ENCODE assay signal across 23 mouse cellular contexts in genomic region chr16:16216934-16217333, GRCm38 (mm10). TPM values are rescaled to one million over a fixed set of nuclear protein-coding genes. Genes with fewer than 3 reads are reported as not detected.
DNase-seq lines count a peak whose midpoint lies in the region; ATAC-seq and TF ChIP-seq lines count a peak whose summit lies in the region.
"Had no signal": no experiment of that assay in that cellular context is flagged by ENCODE, and none has a peak within 500 bp of the region (broad histone marks: within the 10 kb centered on the region; RNA-seq: fewer than 3 reads in every experiment).

No protein-coding gene starts in this region.

- ATAC-seq in heart, embryonic 12.5 days (ENCODE audit: insufficient number of reproducible peaks, low FRiP score), result no peak
- no peak for ATAC-seq in forebrain, embryonic 12.5 days (ENCODE audit: low FRiP score)
- ATAC-seq: forebrain, embryonic 16.5 days; intestine, postnatal 0 days; midbrain, embryonic 13.5 days had no signal

- H3K4me1 ChIP-seq in heart, embryonic 12.5 days (replicated peaks), result peaks cover 46% of the 10 kb centered on the region
- H3K4me1 ChIP-seq in CH12.LX (ENCODE audit: control insufficient read depth in 1 of 2, insufficient read depth in 2 of 2), result peaks cover 5 to 17% of the 10 kb centered on the region in 2 experiments; a peak in 3 of 4 replicates
- peaks cover 6% of the 10 kb centered on the region for H3K4me1 ChIP-seq in embryonic fibroblast, embryonic 13.5 days (ENCODE audit: control insufficient read depth, insufficient read depth, low read length)
- peaks cover 11% of the 10 kb centered on the region; the same call in 1 of the 2 replicates for H3K4me1 ChIP-seq in forebrain, embryonic 12.5 days

- peak overlapping the region; percentile 93 for H3K27ac ChIP-seq in heart, embryonic 12.5 days (ENCODE audit: poor library complexity, severe bottlenecking)
- H3K27ac ChIP-seq in layer of hippocampus, adult 2 months, result peak overlapping the region; percentile 94
- no peak overlapping the region for H3K27ac ChIP-seq in CH12.LX (ENCODE audit: insufficient read depth, low read depth)
- peak overlapping the region; percentile 84 for H3K27ac ChIP-seq in embryonic fibroblast, embryonic 13.5 days (ENCODE audit: insufficient read depth, low read length)
- H3K27ac ChIP-seq in forebrain, embryonic 12.5 days, result no peak overlapping the region
- H3K27ac ChIP-seq: embryonic facial prominence, embryonic 15.5 days; left cerebral cortex, adult 2 months; liver, embryonic 13.5 days; midbrain, embryonic 13.5 days had no signal

- no peak for DNase-seq in heart, postnatal 25 days (ENCODE audit: low spot score)
- DNase-seq in layer of hippocampus, adult 2 months (ENCODE audit: low spot score in 2 of 2), result no peak
- DNase-seq in layer of hippocampus, adult 8-10 months (ENCODE audit: low spot score in 2 of 2), result no peak
- DNase-seq in CH12.LX (ENCODE audit: extremely low read depth), result no peak
- DNase-seq in lung, postnatal 36 days, result no peak
- DNase-seq: adrenal gland, postnatal 14 days; cerebellum, adult 9-10 months; gastrocnemius, postnatal 25 days; kidney, postnatal 4 days; liver, embryonic 13.5 days; lung, adult 2 months; lung, postnatal 14 days; thymus, postnatal 14 days had no signal

- H3K4me3 ChIP-seq in heart, embryonic 12.5 days, result no peak overlapping the region
- peak overlapping the region; percentile 88; the same call in 1 of the 2 replicates for H3K4me3 ChIP-seq in layer of hippocampus, adult 2 months
- no peak overlapping the region for H3K4me3 ChIP-seq in CH12.LX (replicated peaks in 1 of 3; ENCODE audit: low read depth in 2 of 3, low read length in 2 of 3, poor library complexity in 1 of 3)
- H3K4me3 ChIP-seq in embryonic fibroblast, embryonic 13.5 days (ENCODE audit: insufficient read depth, low read length), result no peak overlapping the region
- H3K4me3 ChIP-seq in forebrain, embryonic 12.5 days (replicated peaks), result no peak overlapping the region
- H3K4me3 ChIP-seq: embryonic facial prominence, embryonic 15.5 days; left cerebral cortex, adult 2 months; liver, embryonic 13.5 days; midbrain, embryonic 13.5 days had no signal

- TF ChIP-seq RAD21 in CH12.LX (IDR thresholded peaks at IDR 0.05; ENCODE audit: low read depth, low read length), result no peak

- H3K79me2 ChIP-seq in CH12.LX (replicated peaks; ENCODE audit: control insufficient read depth, extremely low read depth, insufficient read depth, poor library complexity, severe bottlenecking), result no peaks in the 10 kb centered on the region

- H3K9ac ChIP-seq in heart, embryonic 12.5 days, result no peak overlapping the region
- no peak overlapping the region for H3K9ac ChIP-seq in CH12.LX (ENCODE audit: insufficient read depth, low read depth)
- H3K9ac ChIP-seq in forebrain, embryonic 12.5 days, result no peak overlapping the region
- H3K9ac ChIP-seq: embryonic facial prominence, embryonic 15.5 days; liver, embryonic 13.5 days; midbrain, embryonic 13.5 days had no signal

- TF ChIP-seq CTCF in layer of hippocampus, adult 2 months (conservative IDR thresholded peaks at IDR 0.05), result no peak
- TF ChIP-seq CTCF in CH12.LX (conservative IDR thresholded peaks at IDR 0.05 in 1 of 2, IDR thresholded peaks at IDR 0.05 in 1 of 2; ENCODE audit: low read depth in 2 of 2, low read length in 2 of 2), result no peak
- TF ChIP-seq CTCF in embryonic fibroblast, embryonic 13.5 days (IDR thresholded peaks at IDR 0.05; ENCODE audit: borderline replicate concordance, insufficient read depth, low read length), result no peak

- in situ Hi-C loops in CH12.LX (cut with MboI; ENCODE audit: low pct_ligation_motif_present, low pct_unique_long_range_greater_than_20kb, low sequenced_read_pairs), result loop anchor here (25.0 kb wide), 1 partner anchor 370 kb away; no protein-coding TSS in a partner anchor

- H3K36me3 ChIP-seq in heart, embryonic 12.5 days, result no peaks in the 10 kb centered on the region
- no peaks in the 10 kb centered on the region for H3K36me3 ChIP-seq in CH12.LX (replicated peaks in 1 of 2; ENCODE audit: control insufficient read depth in 1 of 2, insufficient read depth in 1 of 2, low read length in 1 of 2)
- H3K36me3 ChIP-seq in forebrain, embryonic 12.5 days (replicated peaks), result no peaks in the 10 kb centered on the region
- H3K36me3 ChIP-seq: embryonic facial prominence, embryonic 15.5 days; liver, embryonic 13.5 days; midbrain, embryonic 13.5 days had no signal

- 0 out of 2 replicates have a peak, but pooled peaks have one; percentile 15 for TF ChIP-seq EP300 in CH12.LX (IDR thresholded peaks at IDR 0.05; ENCODE audit: low read length)

- intact Hi-C loops in heart, postnatal 25 days (cut with DNase I), result no loop called here

- H3K4me2 ChIP-seq in heart, embryonic 12.5 days, result peak overlapping the region; percentile 61
- no peak overlapping the region for H3K4me2 ChIP-seq in CH12.LX (ENCODE audit: insufficient read depth, low read depth, poor library complexity, severe bottlenecking)
- no peak overlapping the region for H3K4me2 ChIP-seq in forebrain, embryonic 12.5 days
- H3K4me2 ChIP-seq: embryonic facial prominence, embryonic 15.5 days; liver, embryonic 13.5 days; midbrain, embryonic 13.5 days had no signal

- no peaks in the 10 kb centered on the region for H3K27me3 ChIP-seq in heart, embryonic 12.5 days (replicated peaks)
- peaks cover 6% of the 10 kb centered on the region for H3K27me3 ChIP-seq in CH12.LX (replicated peaks)
- peaks cover 37% of the 10 kb centered on the region for H3K27me3 ChIP-seq in forebrain, embryonic 12.5 days

- dilution Hi-C loops in CH12.LX (cut with MboI; ENCODE audit: extremely low pct_ligation_motif_present, extremely low pct_unique_long_range_greater_than_20kb, low sequenced_read_pairs), result no loop called here

- no peaks in the 10 kb centered on the region for H3K9me3 ChIP-seq in heart, embryonic 12.5 days (replicated peaks)
- no peaks in the 10 kb centered on the region for H3K9me3 ChIP-seq in CH12.LX (replicated peaks; ENCODE audit: low read length)
- H3K9me3 ChIP-seq in forebrain, embryonic 12.5 days, result no peaks in the 10 kb centered on the region
- H3K9me3 ChIP-seq: embryonic facial prominence, embryonic 15.5 days; G1E; liver, embryonic 13.5 days; midbrain, embryonic 13.5 days had no signal

- WGBS in heart, embryonic 12.5 days, result 76% methylated on average over 1 of the region's 1 CpGs
- WGBS in forebrain, embryonic 12.5 days, result 97% methylated on average over 1 of the region's 1 CpGs

- no peak for TF ChIP-seq POLR2A in CH12.LX (IDR thresholded peaks at IDR 0.05; ENCODE audit: low read depth, low read length)
- no peak for TF ChIP-seq POLR2A in embryonic fibroblast, embryonic 13.5 days (IDR thresholded peaks at IDR 0.05; ENCODE audit: low read depth, low read length)

TF ChIP-seq in CH12.LX, 34 proteins besides CTCF, POLR2A, EP300 and RAD21:
- TF ChIP-seq MXI1 (IDR thresholded peaks at IDR 0.05; ENCODE audit: low read depth, low read length), result 0 out of 2 replicates have a peak, but pooled peaks have one; percentile 20
- no peak for TF ChIP-seq ZKSCAN1 (IDR thresholded peaks at IDR 0.05; ENCODE audit: borderline replicate concordance, low read depth, low read length)

RNA-seq across cellular contexts. Expression of gene Pkp2, which starts 3.8 kb away (rescaled TPM):
- 131 and 133 TPM in 2 replicates for polyA plus RNA-seq in heart, embryonic 12.5 days (2016; fragmentation: Nextera tagmentation; extraction: Ambion mirVana)
- total RNA-seq in heart, postnatal 25 days (2021), result 100 to 1,000 TPM; 137 to 142 TPM
- total RNA-seq in layer of hippocampus, adult 2 months (2021), result 10 to 100 TPM; 48.9 to 56.3 TPM
- 10 to 100 TPM; 33.4 to 48.0 (median 40.4) TPM for total RNA-seq in layer of hippocampus, adult 8-10 months (2022)
- total RNA-seq in CH12.LX (2012; rRNA removed) (15.6 and 19.0 TPM in 2 replicates), CH12.LX (2014; rRNA removed) (12.3 and 14.1 TPM in 2 replicates)
- 11.1 and 13.3 TPM in 2 replicates for polyA plus RNA-seq in CH12.LX (2012; ENCODE audit: insufficient read length, low read depth)
- 14.0 and 25.8 TPM in 2 replicates for polyA plus RNA-seq in embryonic fibroblast, embryonic 13.5 days (2011; ENCODE audit: insufficient read length, low read depth, missing spikeins)
- polyA plus RNA-seq in forebrain, embryonic 12.5 days (2016; fragmentation: Nextera tagmentation; extraction: Ambion mirVana), result 2.4 and 2.9 TPM in 2 replicates
- total RNA-seq: megakaryocyte, adult 5-6 weeks had no signal

Comparison
In these comparisons a context has a peak if more than half of its experiments do, and no peak if none do; other contexts are left out.
1. H3K27ac ChIP-seq: peak in heart, embryonic 12.5 days (single experiment), layer of hippocampus, adult 2 months (single experiment) and embryonic fibroblast, embryonic 13.5 days (single experiment); none in CH12.LX (single experiment) and forebrain, embryonic 12.5 days (single experiment).